Mouse (Mus musculus) limb, embryonic 11.5 days (tissue): ENCODE results near the gene Kcnd3. TPM values are rescaled to one million over a fixed set of nuclear protein-coding genes. Genes with fewer than 3 reads are reported as not detected.
"Not testable (repeated sequence)": the region's sequence is repeated elsewhere in the genome, so short reads cannot be mapped to it uniquely, and the experiment has no call there.

Experiments
- ATAC-seq: fragments of 200-750 bp; cut with Nextera tagmentation; 2 replicates; pipeline ENCODE4 v1.8.0; 2017; ENCODE audit warnings: low read depth; ENCODE audit not compliant: insufficient number of reproducible peaks, low FRiP score, low TSS enrichment
- DNase-seq: peaks from one replicate; pipeline ENCODE4 v3.0.0-alpha.2; 2015; ENCODE audit warnings: low spot score
- H3K27ac ChIP-seq: fragments of 300-500 bp; sonication (generic); replicated peaks from 2 replicates; pipeline ENCODE4 v1.5.1; 2014; ENCODE audit warnings: low read depth, mild to moderate bottlenecking, low read length
- H3K27me3 ChIP-seq: fragments of 300-500 bp; sonication (generic); 2 replicates; pipeline ENCODE4 v1.6.1; 2014; ENCODE audit warnings: mild to moderate bottlenecking, low read length, mixed read lengths; ENCODE audit not compliant: control insufficient read depth, insufficient read depth
- H3K36me3 ChIP-seq: fragments of 300-500 bp; sonication (generic); 2 replicates; pipeline ENCODE4 v1.6.1; 2014; ENCODE audit warnings: mild to moderate bottlenecking, low read length, moderate library complexity, mixed read lengths; ENCODE audit not compliant: control insufficient read depth, insufficient read depth
- H3K4me1 ChIP-seq: fragments of 300-500 bp; sonication (generic); 2 replicates; pipeline ENCODE4 v1.6.1; 2014; ENCODE audit warnings: low read length, mixed read lengths; ENCODE audit not compliant: control insufficient read depth, insufficient read depth
- H3K4me2 ChIP-seq: fragments of 300-500 bp; sonication (generic); 2 replicates; pipeline ENCODE4 v1.6.1; 2014; ENCODE audit warnings: low read depth, mild to moderate bottlenecking, moderate library complexity; ENCODE audit not compliant: severe bottlenecking
- H3K4me3 ChIP-seq: fragments of 300-500 bp; sonication (generic); 2 replicates; pipeline ENCODE4 v1.5.1; 2014; ENCODE audit warnings: low read depth, low read length
- H3K9ac ChIP-seq: fragments of 300-500 bp; sonication (generic); 2 replicates; pipeline ENCODE4 v1.6.1; 2014; ENCODE audit warnings: mild to moderate bottlenecking, low read length
- H3K9me3 ChIP-seq: fragments of 300-500 bp; sonication (generic); 2 replicates; pipeline ENCODE4 v1.6.1; 2016; ENCODE audit warnings: low read length; ENCODE audit not compliant: control insufficient read depth
- WGBS: fragments of 180-500 bp; shearing (Covaris S2); extraction: QIAGEN DNeasy Blood & Tissue Kit; methylation state at CpG from one replicate; pipeline ENCODE4 v1.1.7; 2014; 5-methylcytosine and 5-hydroxymethylcytosine counted together
- polyA plus RNA-seq: library from polyadenylated mRNA; unstranded; fragments of >200 nt; fragmentation: Nextera tagmentation; extraction: Ambion mirVana; gene quantifications from 2 replicates; pipeline ENCODE4 v1.2.1, GENCODE M21; 2014

Kcnd3 gene
- polyA plus RNA-seq, 1 experiment from 2014 or later = 0.12 TPM

DNA sequence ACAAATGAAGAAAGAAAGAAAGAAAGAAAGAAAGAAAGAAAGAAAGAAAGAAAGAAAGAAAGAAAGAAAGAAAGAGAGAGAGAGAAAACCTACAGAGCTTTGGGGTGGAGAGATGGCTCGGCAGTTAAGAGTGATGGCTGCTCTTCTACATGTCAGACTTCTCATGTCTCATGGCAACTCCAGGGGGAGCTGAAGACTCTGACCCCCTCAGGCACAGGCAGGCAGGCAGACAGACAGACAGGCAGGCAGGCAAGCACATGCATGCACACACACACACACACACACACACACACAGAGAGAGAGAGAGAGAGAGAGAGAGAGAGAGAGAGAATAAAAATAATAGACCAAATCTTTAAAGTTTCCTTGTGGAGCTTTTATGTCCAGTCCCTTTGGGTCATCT is 248.7 kb downstream of the Kcnd3 start:
- 57% methylated on average over 1 of the region's 1 CpGs for WGBS

DNA sequence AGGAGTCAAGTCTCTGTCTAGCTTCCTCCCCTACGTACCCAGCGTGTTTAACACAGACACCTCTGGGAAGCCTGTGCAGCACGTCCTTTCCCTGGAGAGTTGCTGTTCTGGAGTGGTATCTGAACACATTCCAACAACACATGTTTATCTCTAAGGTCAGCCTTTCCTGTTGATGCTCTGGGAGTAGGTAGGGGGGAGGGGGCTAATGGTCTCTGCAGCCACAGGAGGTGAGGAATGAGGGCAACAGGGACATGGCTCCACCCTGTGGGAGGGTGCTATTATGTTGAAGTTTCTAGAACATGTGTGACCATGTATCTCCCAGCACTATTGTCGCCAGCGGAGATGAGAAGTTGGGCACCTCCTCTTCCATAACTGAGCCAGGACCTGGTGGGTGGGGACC is 249.3 kb downstream of the Kcnd3 start:
- Histone ChIP-seq H3K36me3 (no peaks in the 10 kb centered on the region), H3K27me3 (peaks cover 17% of the 10 kb centered on the region), H3K4me2 (no peak overlapping the region), H3K27ac (no peak overlapping the region), H3K4me3 (no peak overlapping the region), H3K4me1 (0 out of 2 replicates have a peak, but pooled peaks cover 6% of the 10 kb centered on the region), H3K9me3 (no peaks in the 10 kb centered on the region), H3K9ac (no peak overlapping the region)
- WGBS = 58% methylated on average over 5 of the region's 5 CpGs
- no peak for DNase-seq
- no peak for ATAC-seq

More for the DNA sequence above, 248.7 kb downstream of the Kcnd3 start:
- H3K27ac ChIP-seq, H3K4me3 ChIP-seq, H3K36me3 ChIP-seq, H3K4me2 ChIP-seq, ATAC-seq, H3K9me3 ChIP-seq, DNase-seq, H3K9ac ChIP-seq, H3K4me1 ChIP-seq: not testable (repeated sequence)
- H3K27me3 ChIP-seq = peaks cover 12% of the 10 kb centered on the region

DNA sequence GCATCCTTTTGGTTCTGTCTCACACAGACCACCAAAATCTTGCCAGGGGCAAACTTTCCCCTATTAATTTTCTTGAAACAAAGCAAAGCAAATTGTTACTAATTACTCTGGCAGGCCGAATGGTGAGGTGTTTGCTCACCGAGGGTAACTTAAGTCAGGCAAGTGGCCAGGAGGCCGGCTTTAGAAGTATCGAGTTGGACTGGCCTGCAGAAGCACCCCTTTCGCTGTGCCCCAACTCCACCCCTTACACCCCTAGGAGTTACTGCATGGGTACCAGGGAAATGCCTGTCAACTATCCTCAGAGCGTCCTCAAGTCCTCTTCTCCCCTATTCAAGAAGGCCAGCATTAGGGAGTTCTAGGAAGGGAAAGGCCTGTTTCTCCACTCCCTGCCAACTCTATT is 251.4 kb downstream of the Kcnd3 start:
- Histone ChIP-seq H3K4me2 (no peak overlapping the region), H3K9ac (no peak overlapping the region), H3K27ac (no peak overlapping the region), H3K27me3 (peaks cover 23% of the 10 kb centered on the region), H3K4me1 (0 out of 2 replicates have a peak, but pooled peaks cover 6% of the 10 kb centered on the region), H3K9me3 (no peaks in the 10 kb centered on the region), H3K4me3 (no peak overlapping the region), H3K36me3 (no peaks in the 10 kb centered on the region)
- ATAC-seq = no peak
- no peak for DNase-seq
- 26% methylated on average over 6 of the region's 6 CpGs for WGBS

DNA sequence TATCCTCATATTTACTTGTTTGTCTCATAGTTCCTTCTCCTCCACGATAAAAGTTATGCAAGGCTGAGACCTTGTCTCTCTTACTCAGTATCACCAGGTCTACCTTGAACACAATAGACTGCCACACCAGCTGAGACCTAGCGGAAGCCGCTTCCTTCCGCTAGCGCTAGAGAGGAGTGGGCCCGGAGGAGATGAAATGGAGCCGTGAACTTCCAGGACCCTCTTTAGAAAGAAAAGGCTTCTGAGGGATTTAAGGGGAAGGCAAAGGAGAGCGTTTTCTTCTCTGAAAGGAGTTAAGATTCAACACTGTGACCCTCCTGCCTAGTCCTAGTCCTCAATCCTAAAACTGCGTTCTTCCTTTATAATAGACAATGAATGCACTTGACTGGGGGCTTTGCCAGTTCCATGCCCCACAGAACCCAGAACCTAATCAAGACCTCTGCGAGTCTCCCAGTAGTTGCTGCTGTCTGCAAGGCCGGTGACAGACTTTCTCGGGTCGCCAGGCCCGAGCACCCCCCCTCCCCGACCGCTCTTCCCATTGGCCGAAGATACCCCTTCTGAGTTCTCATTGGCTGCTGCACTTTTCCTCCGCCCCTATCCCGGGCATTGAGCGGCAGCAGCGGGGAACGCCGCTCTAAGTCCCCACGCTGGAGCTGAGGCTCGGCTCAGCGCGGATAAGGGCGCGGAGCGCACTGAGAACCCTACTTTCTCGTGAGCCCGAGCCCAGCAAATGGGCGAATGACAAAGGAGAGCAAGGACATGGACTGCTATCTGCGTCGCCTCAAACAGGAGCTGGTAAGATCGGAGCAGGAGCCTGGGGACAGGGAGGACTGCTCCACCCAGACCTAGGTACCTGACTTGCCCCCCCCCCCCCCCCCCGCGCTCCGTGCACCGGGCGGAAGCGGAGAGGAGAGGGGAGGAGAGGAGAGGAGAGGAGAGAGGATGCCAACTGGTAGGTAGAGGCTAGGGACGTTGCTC is 252.2 kb downstream of the Kcnd3 start, which contains the start of gene Inka2:
TSS of gene Inka2 (plus strand) at position 569 of the 978 bp plus-strand sequence.
- peak; percentile 95 for ATAC-seq
- no peaks in the 10 kb centered on the region for H3K36me3 ChIP-seq
- WGBS = 4% methylated on average over 38 of the region's 43 CpGs
- DNase-seq = peak; percentile 83
- H3K4me3 ChIP-seq = peak within 1 kb of the TSS; percentile 49
- peaks cover 23% of the 10 kb centered on the region for H3K27me3 ChIP-seq
- peak within 1 kb of the TSS; percentile 100 for H3K4me2 ChIP-seq
- H3K9ac ChIP-seq = peak within 1 kb of the TSS; percentile 67
- 0 out of 2 replicates have a peak, but pooled peaks cover 6% of the 10 kb centered on the region for H3K4me1 ChIP-seq
- H3K9me3 ChIP-seq = no peaks in the 10 kb centered on the region
- H3K27ac ChIP-seq = no peak within 1 kb of the TSS

DNA sequence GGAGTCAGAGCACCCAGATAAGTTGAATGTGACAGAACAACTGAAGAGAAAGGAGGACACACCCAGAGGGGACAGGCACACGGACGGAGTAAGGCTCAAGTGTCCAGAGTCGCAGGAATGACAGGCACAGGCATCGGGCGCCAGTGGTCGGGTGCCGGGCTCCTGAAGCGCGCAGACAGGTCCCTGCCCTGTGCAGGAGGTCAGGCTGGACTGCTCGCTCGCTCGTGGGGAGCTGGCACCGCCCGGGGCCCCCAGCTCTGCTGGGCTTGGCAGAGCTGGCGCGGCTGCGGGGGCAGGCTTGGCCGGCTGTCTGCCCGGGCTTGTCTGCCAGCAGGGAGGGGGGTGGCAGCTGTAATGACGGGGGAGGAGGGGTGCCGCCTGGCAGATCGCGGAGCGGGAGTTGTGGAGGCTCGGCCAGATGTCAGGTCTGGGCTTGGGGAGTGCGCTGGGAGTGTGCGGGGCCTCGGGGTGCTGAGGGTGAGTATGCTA is 253.0 kb downstream of the Kcnd3 start:
- Histone ChIP-seq H3K9ac (peak overlapping the region; percentile 67), H3K9me3 (no peaks in the 10 kb centered on the region), H3K36me3 (no peaks in the 10 kb centered on the region), H3K4me2 (peak overlapping the region; percentile 100), H3K27me3 (peaks cover 23% of the 10 kb centered on the region), H3K27ac (no peak overlapping the region), H3K4me3 (peak overlapping the region; percentile 49), H3K4me1 (0 out of 2 replicates have a peak, but pooled peaks cover 6% of the 10 kb centered on the region)
- ATAC-seq (peak; percentile 40), DNase-seq (peak; percentile 51)
- under 1% methylated on average over 25 of the region's 28 CpGs for WGBS

DNA sequence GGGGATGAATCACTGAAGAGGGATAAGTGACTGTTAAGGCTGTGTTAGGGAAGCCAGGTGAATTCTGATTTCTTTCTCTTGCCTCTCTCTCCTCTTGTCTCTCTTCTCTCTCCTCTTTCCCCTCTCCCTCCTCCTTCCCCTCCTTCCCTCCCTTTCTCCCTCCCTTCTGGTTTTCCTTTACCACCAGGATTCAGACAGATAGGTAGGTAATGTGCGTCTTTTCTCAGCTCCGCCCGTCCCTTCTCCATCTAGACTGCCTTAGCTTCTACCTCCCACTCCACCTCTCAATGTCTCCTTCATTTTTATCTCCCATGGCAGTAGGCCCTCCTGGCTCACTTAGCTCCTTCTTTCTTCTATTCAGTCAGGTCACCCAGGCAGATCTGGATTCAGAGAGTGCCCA is 253.4 kb downstream of the Kcnd3 start:
- no peaks in the 10 kb centered on the region for H3K36me3 ChIP-seq
- H3K27me3 ChIP-seq = peaks cover 23% of the 10 kb centered on the region
- no peak for ATAC-seq
- WGBS = 14% methylated on average over 3 of the region's 3 CpGs
- no peaks in the 10 kb centered on the region for H3K9me3 ChIP-seq
- no peak for DNase-seq
- 0 out of 2 replicates have a peak, but pooled peaks cover 6% of the 10 kb centered on the region for H3K4me1 ChIP-seq
- no peak overlapping the region for H3K27ac ChIP-seq
- H3K9ac ChIP-seq = no peak overlapping the region; the same call in 1 of the 2 replicates
- H3K4me3 ChIP-seq = peak overlapping the region; percentile 49
- peak overlapping the region; percentile 100 for H3K4me2 ChIP-seq

DNA sequence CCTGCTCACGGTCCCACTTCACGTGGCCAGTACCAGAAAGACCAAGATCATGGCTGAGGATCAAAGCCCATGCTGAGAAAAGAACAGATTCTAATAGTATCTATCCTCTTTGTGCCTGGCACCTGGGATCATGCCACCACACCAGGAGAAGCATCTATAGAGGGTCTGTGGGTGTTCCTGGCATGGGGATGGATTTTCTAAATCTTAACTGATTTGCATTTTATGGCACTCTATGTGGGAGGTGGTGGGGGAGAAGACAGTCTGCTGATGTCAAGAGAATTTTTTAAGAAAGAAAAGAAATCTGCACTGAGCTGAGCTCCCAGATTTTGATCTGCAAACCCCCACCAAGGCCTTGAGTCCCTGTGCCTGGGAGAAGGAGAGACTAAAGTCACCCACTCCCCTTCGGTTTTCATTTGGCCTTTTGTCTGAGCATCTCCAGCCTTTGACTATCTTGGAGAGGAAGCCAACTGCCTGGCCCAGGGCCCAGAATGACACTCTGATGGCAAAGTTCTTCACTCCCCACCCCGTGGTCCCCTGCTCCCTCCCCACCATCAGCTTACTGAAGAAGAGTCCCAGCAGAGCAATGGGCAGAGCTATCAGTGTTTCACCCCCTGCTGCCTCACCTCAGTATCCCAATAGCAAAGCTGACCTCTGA is 254.4 kb downstream of the Kcnd3 start:
- H3K36me3 ChIP-seq = no peaks in the 10 kb centered on the region
- H3K27ac ChIP-seq = no peak overlapping the region
- no peak overlapping the region for H3K4me2 ChIP-seq
- H3K27me3 ChIP-seq = peaks cover 23% of the 10 kb centered on the region
- H3K9ac ChIP-seq = no peak overlapping the region
- ATAC-seq = no peak
- H3K9me3 ChIP-seq = no peaks in the 10 kb centered on the region
- WGBS = 42% methylated on average over 4 of the region's 4 CpGs
- H3K4me1 ChIP-seq = 0 out of 2 replicates have a peak, but pooled peaks cover 6% of the 10 kb centered on the region
- no peak overlapping the region for H3K4me3 ChIP-seq
- DNase-seq = no peak

DNA sequence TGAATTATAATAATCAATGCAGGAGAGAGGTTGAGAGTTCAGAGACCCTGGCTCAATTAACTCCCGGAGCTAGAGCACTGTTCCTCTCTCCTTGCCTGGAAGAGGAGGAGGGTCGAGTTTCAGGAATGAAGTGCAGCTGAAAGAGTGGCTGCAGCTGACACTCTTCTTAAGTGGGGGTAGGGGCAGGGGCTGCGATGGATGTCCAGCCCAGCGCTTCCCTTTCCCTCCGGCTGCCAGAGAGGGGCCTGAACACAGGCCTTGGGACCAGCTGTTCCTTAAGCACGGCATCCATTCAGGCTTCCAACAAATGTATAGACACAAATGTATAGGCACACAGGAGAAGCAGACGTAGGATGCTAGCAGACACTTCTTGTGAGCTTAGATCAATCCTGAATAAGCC is 255.5 kb downstream of the Kcnd3 start:
- Histone ChIP-seq H3K9ac (0 out of 2 replicates have a peak overlapping the region, but pooled peaks have one; percentile 2), H3K36me3 (no peaks in the 10 kb centered on the region), H3K9me3 (no peaks in the 10 kb centered on the region), H3K27ac (no peak overlapping the region), H3K27me3 (peaks cover 23% of the 10 kb centered on the region), H3K4me1 (0 out of 2 replicates have a peak, but pooled peaks cover 6% of the 10 kb centered on the region), H3K4me3 (no peak overlapping the region), H3K4me2 (no peak overlapping the region)
- DNase-seq = no peak
- 17% methylated on average over 7 of the region's 7 CpGs for WGBS
- ATAC-seq = no peak
